Mouse (Mus musculus): ENCODE results near the gene Tmem117.

Tmem117 gene

GRCm38 (mm10) chr15:95024401-95024800, 395.4 kb downstream of the Tmem117 start:
- no peak for DNase-seq (ENCODE audit: extremely low spot score)

GRCm38 (mm10) chr15:95028862-95029486, 399.9 kb downstream of the Tmem117 start:
- no peak for DNase-seq (ENCODE audit: extremely low spot score)

- DNase-seq (ENCODE audit: extremely low spot score) = no peak
Observed at GRCm38 (mm10) chr15:95029487-95029875, 400.4 kb downstream of the Tmem117 start.

GRCm38 (mm10) chr15:95042437-95042836, 413.4 kb downstream of the Tmem117 start:
- DNase-seq (ENCODE audit: extremely low spot score) = no peak

GRCm38 (mm10) chr15:95044011-95044410, 415.0 kb downstream of the Tmem117 start:
- DNase-seq (ENCODE audit: extremely low spot score) = no peak

- DNase-seq (ENCODE audit: extremely low spot score) = no peak
Observed at GRCm38 (mm10) chr15:95047486-95047885, 418.5 kb downstream of the Tmem117 start.

GRCm38 (mm10) chr15:95049171-95049729, 420.2 kb downstream of the Tmem117 start:
- DNase-seq (ENCODE audit: extremely low spot score) = no peak

- no peak for DNase-seq (ENCODE audit: extremely low spot score)
Observed at GRCm38 (mm10) chr15:95055081-95055650, 426.1 kb downstream of the Tmem117 start.

GRCm38 (mm10) chr15:95068023-95068422, 439.0 kb downstream of the Tmem117 start:
- DNase-seq (ENCODE audit: extremely low spot score) = no peak

GRCm38 (mm10) chr15:95068799-95069198, 439.8 kb downstream of the Tmem117 start:
- DNase-seq (ENCODE audit: extremely low spot score) = no peak

- DNase-seq (ENCODE audit: extremely low spot score) = no peak
Observed at GRCm38 (mm10) chr15:95070881-95071280, 441.8 kb downstream of the Tmem117 start.

GRCm38 (mm10) chr15:95075356-95075755, 446.3 kb downstream of the Tmem117 start:
- DNase-seq (ENCODE audit: extremely low spot score) = no peak

- DNase-seq (ENCODE audit: extremely low spot score) = no peak
Observed at GRCm38 (mm10) chr15:95081654-95082053, 452.6 kb downstream of the Tmem117 start.

- no peak for DNase-seq (ENCODE audit: extremely low spot score)
Observed at GRCm38 (mm10) chr15:95085962-95086361, 456.9 kb downstream of the Tmem117 start.

GRCm38 (mm10) chr15:95100133-95100532, 471.1 kb downstream of the Tmem117 start:
- no peak for DNase-seq (ENCODE audit: extremely low spot score)

- DNase-seq (ENCODE audit: extremely low spot score) = no peak
Observed at GRCm38 (mm10) chr15:95101522-95101921, 472.5 kb downstream of the Tmem117 start.

- no peak for DNase-seq (ENCODE audit: extremely low spot score)
Observed at GRCm38 (mm10) chr15:95107246-95107809, 478.3 kb downstream of the Tmem117 start.

- DNase-seq (ENCODE audit: extremely low spot score) = no peak
Observed at GRCm38 (mm10) chr15:95108626-95109025, 479.6 kb downstream of the Tmem117 start.

GRCm38 (mm10) chr15:95131401-95131800, 502.4 kb downstream of the Tmem117 start:
- no peak for DNase-seq (ENCODE audit: extremely low spot score)

- no peak for DNase-seq (ENCODE audit: extremely low spot score)
Observed at GRCm38 (mm10) chr15:95135926-95136609, 507.0 kb downstream of the Tmem117 start.

GRCm38 (mm10) chr15:95137018-95137810, 508.2 kb downstream of the Tmem117 start:
- no peak for DNase-seq (ENCODE audit: extremely low spot score)

Data from embryo, embryonic 9.5 days (tissue).